Mouse (Mus musculus) neural tube, embryonic 11.5 days (tissue): Measurements from ENCODE around the gene Ifrd2. TPM values are rescaled to one million over a fixed set of nuclear protein-coding genes. Genes with fewer than 3 reads are reported as not detected.

Source experiments
- ATAC-seq: fragments of 200-750 bp; cut with Nextera tagmentation; 2 replicates; pipeline ENCODE4 v1.8.0; 2017; ENCODE audit warnings: moderate number of reproducible peaks, mild to moderate bottlenecking, moderate TSS enrichment, moderate library complexity; ENCODE audit not compliant: insufficient read depth, low FRiP score, low TSS enrichment
- DNase-seq: peaks from one replicate; pipeline ENCODE4 v3.0.0-alpha.2; 2015; ENCODE audit warnings: low spot score
- H3K27ac ChIP-seq: fragments of 300-500 bp; sonication (generic); 2 replicates; pipeline ENCODE4 v1.5.1; 2014; ENCODE audit warnings: low read depth, mild to moderate bottlenecking, low read length
- H3K27me3 ChIP-seq: fragments of 300-500 bp; sonication (generic); 2 replicates; pipeline ENCODE4 v1.6.1; 2014; ENCODE audit warnings: mild to moderate bottlenecking, low read length, mixed read lengths; ENCODE audit not compliant: control insufficient read depth, insufficient read depth
- H3K36me3 ChIP-seq: fragments of 300-500 bp; sonication (generic); 2 replicates; pipeline ENCODE4 v1.6.1; 2014; ENCODE audit warnings: mild to moderate bottlenecking, low read length, moderate library complexity, mixed read lengths; ENCODE audit not compliant: control insufficient read depth, insufficient read depth
- H3K4me1 ChIP-seq: fragments of 300-500 bp; sonication (generic); 2 replicates; pipeline ENCODE4 v1.6.1; 2014; ENCODE audit warnings: low read length, mixed read lengths; ENCODE audit not compliant: control insufficient read depth, insufficient read depth
- H3K4me2 ChIP-seq: fragments of 300-500 bp; sonication (generic); 2 replicates; pipeline ENCODE4 v1.6.1; 2014; ENCODE audit warnings: low read depth, mild to moderate bottlenecking, moderate library complexity
- H3K4me3 ChIP-seq: fragments of 300-500 bp; sonication (generic); 2 replicates; pipeline ENCODE4 v1.5.1; 2014; ENCODE audit warnings: low read depth, low read length
- H3K9ac ChIP-seq: fragments of 300-500 bp; sonication (generic); 2 replicates; pipeline ENCODE4 v1.6.1; 2014; ENCODE audit warnings: mild to moderate bottlenecking, low read length
- H3K9me3 ChIP-seq: fragments of 300-500 bp; sonication (generic); 2 replicates; pipeline ENCODE4 v1.6.1; 2016; ENCODE audit warnings: low read length; ENCODE audit not compliant: control insufficient read depth
- WGBS: fragments of 180-500 bp; shearing (Covaris S2); extraction: QIAGEN DNeasy Blood & Tissue Kit; methylation state at CpG from one replicate; pipeline ENCODE4 v1.1.7; 2014; 5-methylcytosine and 5-hydroxymethylcytosine counted together
- polyA plus RNA-seq: library from polyadenylated mRNA; unstranded; fragments of >200 nt; fragmentation: Nextera tagmentation; extraction: Ambion mirVana; gene quantifications from 2 replicates; pipeline ENCODE4 v1.2.1, GENCODE M21; 2014

The Ifrd2 gene
- polyA plus RNA-seq, 1 experiment from 2014 or later: 39.0 TPM

DNA sequence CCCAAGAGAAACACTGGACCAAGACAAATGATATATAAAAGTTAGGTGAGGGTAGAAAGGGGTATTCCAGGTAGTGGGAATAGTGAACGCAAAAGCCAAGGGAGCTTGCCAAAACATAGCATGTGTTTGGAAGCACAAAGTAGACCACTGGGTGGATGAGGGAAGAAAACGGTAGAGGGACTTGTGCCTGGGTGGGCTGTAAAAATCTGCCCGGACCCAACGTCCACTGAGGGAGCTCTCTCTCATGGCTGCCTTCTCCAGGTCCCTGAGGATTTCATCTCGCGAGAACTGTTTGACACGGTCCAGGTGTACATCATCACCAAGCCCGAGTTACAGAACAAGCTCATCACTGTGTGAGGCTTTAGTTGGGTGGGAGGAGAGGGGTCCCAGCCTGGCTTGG is 44.7 kb upstream of the Ifrd2 start:
- Histone ChIP-seq H3K9me3 (no peaks in the 10 kb centered on the region), H3K4me2 (peak overlapping the region; percentile 85), H3K4me1 (peaks cover 22% of the 10 kb centered on the region), H3K27me3 (no peaks in the 10 kb centered on the region), H3K9ac (peak overlapping the region; percentile 65), H3K27ac (no peak overlapping the region), H3K36me3 (peaks cover 15% of the 10 kb centered on the region), H3K4me3 (peak overlapping the region; percentile 52)
- DNase-seq (no peak), ATAC-seq (no peak)
- WGBS: 47% methylated on average over 8 of the region's 8 CpGs

DNA sequence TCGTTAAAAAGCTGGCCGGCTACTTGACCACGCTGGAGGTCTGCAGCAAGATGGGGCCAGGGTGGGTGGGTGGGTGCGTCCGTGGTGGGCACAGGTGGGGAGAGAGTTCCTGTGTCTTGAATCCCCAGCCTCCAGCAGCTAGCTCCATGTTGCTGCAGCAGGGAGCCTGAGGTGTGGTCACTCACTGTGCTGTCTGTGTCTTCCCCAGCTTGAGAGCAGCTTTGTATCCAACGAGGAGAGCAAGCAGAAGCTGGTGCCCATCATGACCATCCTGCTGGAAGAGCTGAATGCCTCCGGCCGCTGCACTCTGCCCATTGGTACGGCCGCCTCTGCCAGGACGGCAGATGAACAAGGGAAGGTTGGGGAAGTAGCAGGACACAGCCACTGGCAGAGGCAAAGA is 44.1 kb upstream of the Ifrd2 start:
- Histone ChIP-seq H3K9ac (no peak overlapping the region), H3K27ac (no peak overlapping the region), H3K36me3 (peaks cover 10% of the 10 kb centered on the region), H3K4me1 (peaks cover 22% of the 10 kb centered on the region), H3K27me3 (no peaks in the 10 kb centered on the region), H3K4me3 (no peak overlapping the region; the same call in 1 of the 2 replicates), H3K4me2 (no peak overlapping the region), H3K9me3 (no peaks in the 10 kb centered on the region)
- DNase-seq (no peak), ATAC-seq (no peak)
- WGBS: 84% methylated on average over 11 of the region's 11 CpGs

DNA sequence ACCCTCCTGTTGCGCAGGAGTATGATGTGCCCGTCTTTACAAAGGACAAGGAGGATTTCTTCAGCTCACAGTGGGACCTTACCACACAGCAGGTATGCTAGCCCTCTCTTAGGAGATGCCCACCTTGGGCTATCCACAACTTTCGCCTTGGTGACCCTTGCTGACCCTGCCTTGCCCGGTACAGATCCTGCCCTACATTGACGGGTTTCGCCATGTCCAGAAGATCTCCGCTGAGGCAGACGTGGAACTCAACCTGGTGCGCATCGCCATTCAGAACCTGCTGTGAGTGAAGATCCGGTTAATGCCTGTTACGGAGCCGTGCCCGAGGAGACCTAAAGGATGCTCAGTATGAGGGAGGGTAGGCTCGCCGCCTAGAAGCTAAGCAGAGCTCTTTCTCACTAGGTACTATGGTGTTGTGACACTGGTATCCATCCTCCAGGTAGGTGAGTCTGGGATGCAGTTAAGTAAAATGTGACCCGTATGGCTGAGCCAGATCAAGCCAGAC is 43.2 kb upstream of the Ifrd2 start:
- peaks cover 8% of the 10 kb centered on the region for H3K36me3 ChIP-seq
- ATAC-seq (no peak), DNase-seq (no peak)
- H3K4me3 ChIP-seq: no peak overlapping the region
- H3K4me2 ChIP-seq: no peak overlapping the region
- H3K27me3 ChIP-seq: no peaks in the 10 kb centered on the region
- no peaks in the 10 kb centered on the region for H3K9me3 ChIP-seq
- H3K9ac ChIP-seq: no peak overlapping the region
- H3K4me1 ChIP-seq: peaks cover 22% of the 10 kb centered on the region
- WGBS: 95% methylated on average over 17 of the region's 17 CpGs
- H3K27ac ChIP-seq: no peak overlapping the region

DNA sequence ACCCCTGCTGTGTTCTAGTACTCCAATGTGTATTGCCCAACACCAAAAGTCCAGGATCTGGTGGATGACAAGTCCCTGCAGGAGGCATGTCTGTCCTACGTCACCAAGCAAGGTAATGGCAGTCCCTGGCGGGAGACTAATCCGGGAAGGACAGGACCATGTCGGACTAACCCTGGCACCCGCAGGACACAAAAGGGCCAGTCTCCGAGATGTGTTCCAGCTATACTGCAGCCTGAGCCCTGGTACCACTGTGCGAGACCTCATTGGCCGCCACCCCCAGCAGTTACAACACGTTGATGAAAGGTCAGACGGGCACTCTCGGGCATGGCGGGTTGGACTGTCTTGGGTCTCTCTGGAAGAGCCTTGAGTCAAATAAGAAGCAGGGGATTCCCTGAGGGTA is 42.7 kb upstream of the Ifrd2 start:
- no peak overlapping the region for H3K4me2 ChIP-seq
- ATAC-seq (no peak), DNase-seq (no peak)
- no peak overlapping the region for H3K9ac ChIP-seq
- H3K36me3 ChIP-seq: peaks cover 3% of the 10 kb centered on the region
- H3K27ac ChIP-seq: no peak overlapping the region
- 92% methylated on average over 12 of the region's 12 CpGs for WGBS
- H3K27me3 ChIP-seq: peaks cover 1% of the 10 kb centered on the region; the same call in 1 of the 2 replicates
- H3K4me1 ChIP-seq: peaks cover 22% of the 10 kb centered on the region
- no peaks in the 10 kb centered on the region for H3K9me3 ChIP-seq
- H3K4me3 ChIP-seq: no peak overlapping the region

DNA sequence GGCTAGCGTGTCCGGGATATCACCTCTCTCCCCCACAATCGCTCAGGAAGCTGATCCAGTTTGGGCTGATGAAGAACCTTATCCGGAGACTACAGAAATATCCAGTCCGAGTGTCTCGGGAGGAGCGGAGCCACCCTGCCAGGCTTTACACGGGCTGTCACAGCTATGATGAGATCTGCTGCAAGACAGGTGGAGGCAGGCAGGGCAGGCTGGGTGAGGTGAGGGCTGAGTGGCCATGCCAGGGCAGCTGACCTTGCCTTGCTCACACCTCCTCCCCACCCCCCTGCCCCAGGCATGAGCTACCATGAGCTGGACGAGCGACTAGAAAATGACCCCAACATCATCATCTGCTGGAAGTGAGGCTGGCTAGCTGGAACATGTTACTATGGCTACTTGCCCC is 42.2 kb upstream of the Ifrd2 start:
- H3K27me3 ChIP-seq: peaks cover 6% of the 10 kb centered on the region
- H3K4me3 ChIP-seq: no peak overlapping the region
- WGBS: 83% methylated on average over 10 of the region's 10 CpGs
- H3K9me3 ChIP-seq: no peaks in the 10 kb centered on the region
- ATAC-seq (no peak), DNase-seq (no peak)
- peaks cover 22% of the 10 kb centered on the region for H3K4me1 ChIP-seq
- H3K9ac ChIP-seq: no peak overlapping the region
- no peak overlapping the region for H3K27ac ChIP-seq
- peaks cover 2% of the 10 kb centered on the region; the same call in 1 of the 2 replicates for H3K36me3 ChIP-seq
- no peak overlapping the region for H3K4me2 ChIP-seq

DNA sequence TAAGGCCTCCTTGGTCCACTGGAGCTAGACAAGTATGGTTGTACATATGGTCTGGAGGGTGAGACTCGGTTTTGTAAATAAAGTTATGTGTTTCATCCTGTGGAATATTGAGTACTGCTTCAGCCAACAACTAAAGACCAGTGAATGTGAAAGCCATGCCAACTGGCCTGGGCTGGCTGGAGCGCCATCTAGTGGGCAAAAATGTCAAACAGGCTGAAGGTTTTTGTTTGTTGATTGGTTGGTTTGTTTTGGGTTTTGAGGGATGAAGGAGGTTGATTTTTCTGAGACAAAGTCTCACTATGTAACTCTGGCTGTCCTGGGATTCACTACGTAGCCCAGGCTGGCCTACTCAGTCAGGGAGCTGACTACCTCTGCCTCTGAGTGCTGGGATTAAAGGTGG is 41.8 kb upstream of the Ifrd2 start:
- Histone ChIP-seq H3K27ac (no peak overlapping the region), H3K9ac (no peak overlapping the region), H3K27me3 (peaks cover 10% of the 10 kb centered on the region), H3K36me3 (peaks cover 2% of the 10 kb centered on the region; the same call in 1 of the 2 replicates), H3K4me1 (peaks cover 22% of the 10 kb centered on the region), H3K4me3 (no peak overlapping the region), H3K9me3 (no peaks in the 10 kb centered on the region), H3K4me2 (no peak overlapping the region)
- DNase-seq: peak; percentile 80
- 4% methylated on average over 3 of the region's 3 CpGs for WGBS
- ATAC-seq: no peak

DNA sequence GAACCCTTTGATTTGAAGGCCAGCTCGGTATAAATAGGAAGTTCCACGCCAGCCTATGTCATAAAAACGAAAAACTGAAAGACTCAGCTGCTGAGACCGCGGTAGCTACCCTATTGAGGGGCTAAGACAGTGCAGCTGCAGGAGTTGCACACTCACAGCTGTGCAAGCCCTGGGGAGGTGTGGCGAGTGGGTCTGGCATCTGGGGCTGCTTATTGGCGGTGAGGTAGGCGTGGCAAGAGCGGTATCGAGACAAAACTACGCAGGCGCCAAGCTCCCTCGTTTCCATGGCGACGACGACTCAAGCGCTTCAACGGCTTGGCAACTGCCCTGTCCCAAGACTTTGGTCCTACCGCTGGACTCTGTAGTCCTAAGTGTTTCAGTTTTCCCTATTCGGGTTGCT is 40.4 kb upstream of the Ifrd2 start, which contains the start of gene Zmynd10:
Zmynd10 (plus strand) TSS at position 273 of the 400 bp plus-strand sequence.
- H3K4me3 ChIP-seq: no peak within 1 kb of the TSS
- WGBS: 4% methylated on average over 20 of the region's 20 CpGs
- DNase-seq (peak; percentile 88), ATAC-seq (peak; percentile 52)
- no peak within 1 kb of the TSS for H3K9ac ChIP-seq
- H3K27ac ChIP-seq: no peak within 1 kb of the TSS
- peaks cover 28% of the 10 kb centered on the region for H3K4me1 ChIP-seq
- no peaks in the 10 kb centered on the region for H3K9me3 ChIP-seq
- H3K27me3 ChIP-seq: peaks cover 24% of the 10 kb centered on the region
- H3K4me2 ChIP-seq: peak within 1 kb of the TSS; percentile 29
- peaks cover 2% of the 10 kb centered on the region; the same call in 1 of the 2 replicates for H3K36me3 ChIP-seq

DNA sequence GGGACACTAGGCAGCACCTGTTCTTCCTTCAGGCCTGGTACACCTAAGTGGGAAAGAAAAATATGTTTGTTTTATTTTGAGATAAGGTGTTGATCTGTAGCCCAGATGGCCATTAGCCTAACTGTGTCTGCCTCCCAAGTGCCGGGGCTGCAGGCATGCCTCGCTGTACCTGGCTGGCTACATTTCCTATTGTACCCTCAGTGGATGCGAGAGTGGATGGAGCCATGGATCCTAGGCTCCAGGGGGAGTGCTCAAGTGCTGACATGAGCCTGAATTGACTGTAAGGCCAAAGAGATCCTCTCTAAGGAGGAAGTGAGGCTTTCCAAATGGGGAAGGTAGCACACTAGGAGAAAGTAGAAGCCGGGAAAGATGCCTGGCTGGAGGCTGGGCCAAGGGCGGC is 39.5 kb upstream of the Ifrd2 start:
- no peak overlapping the region for H3K4me3 ChIP-seq
- 88% methylated on average over 5 of the region's 5 CpGs for WGBS
- peaks cover 29% of the 10 kb centered on the region for H3K27me3 ChIP-seq
- no peak overlapping the region for H3K27ac ChIP-seq
- no peaks in the 10 kb centered on the region for H3K9me3 ChIP-seq
- peaks cover 2% of the 10 kb centered on the region; the same call in 1 of the 2 replicates for H3K36me3 ChIP-seq
- no peak overlapping the region for H3K4me2 ChIP-seq
- no peak overlapping the region for H3K9ac ChIP-seq
- H3K4me1 ChIP-seq: peaks cover 21% of the 10 kb centered on the region
- ATAC-seq (no peak), DNase-seq (no peak)

DNA sequence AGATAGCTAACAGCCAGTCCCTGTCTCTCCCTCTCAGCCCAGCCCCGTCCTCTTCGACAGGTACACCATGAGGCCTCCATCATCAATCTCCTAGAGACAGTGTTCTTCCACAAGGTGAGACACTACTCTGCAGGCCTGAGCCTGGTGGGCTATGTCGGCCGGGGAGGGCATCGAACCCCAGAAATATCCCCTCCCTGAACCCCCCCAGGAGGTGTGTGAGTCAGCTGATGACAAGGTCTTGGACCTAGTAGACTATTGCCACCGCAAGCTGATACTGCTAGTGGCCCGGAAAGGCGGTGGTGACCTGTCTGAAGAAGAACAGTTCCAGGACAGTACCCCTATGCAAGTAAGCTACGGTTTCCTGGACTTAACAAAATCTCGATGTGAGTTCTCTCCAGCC is 38.6 kb upstream of the Ifrd2 start:
- H3K27me3 ChIP-seq: peaks cover 30% of the 10 kb centered on the region
- no peak overlapping the region for H3K4me2 ChIP-seq
- H3K9me3 ChIP-seq: no peaks in the 10 kb centered on the region
- peaks cover 26% of the 10 kb centered on the region for H3K4me1 ChIP-seq
- no peak overlapping the region for H3K4me3 ChIP-seq
- H3K36me3 ChIP-seq: peaks cover 2% of the 10 kb centered on the region; the same call in 1 of the 2 replicates
- H3K9ac ChIP-seq: no peak overlapping the region
- no peak overlapping the region for H3K27ac ChIP-seq
- DNase-seq: no peak
- 88% methylated on average over 10 of the region's 10 CpGs for WGBS
- no peak for ATAC-seq
